Mouse (Mus musculus): ENCODE measurements at regions not wholly inside any gene's neighbourhood (a gene's known extent, or its start where the extent isn't known, plus 50 kb on each side); places are given as distances from the start of the nearest gene placed in this dataset.

DNA sequence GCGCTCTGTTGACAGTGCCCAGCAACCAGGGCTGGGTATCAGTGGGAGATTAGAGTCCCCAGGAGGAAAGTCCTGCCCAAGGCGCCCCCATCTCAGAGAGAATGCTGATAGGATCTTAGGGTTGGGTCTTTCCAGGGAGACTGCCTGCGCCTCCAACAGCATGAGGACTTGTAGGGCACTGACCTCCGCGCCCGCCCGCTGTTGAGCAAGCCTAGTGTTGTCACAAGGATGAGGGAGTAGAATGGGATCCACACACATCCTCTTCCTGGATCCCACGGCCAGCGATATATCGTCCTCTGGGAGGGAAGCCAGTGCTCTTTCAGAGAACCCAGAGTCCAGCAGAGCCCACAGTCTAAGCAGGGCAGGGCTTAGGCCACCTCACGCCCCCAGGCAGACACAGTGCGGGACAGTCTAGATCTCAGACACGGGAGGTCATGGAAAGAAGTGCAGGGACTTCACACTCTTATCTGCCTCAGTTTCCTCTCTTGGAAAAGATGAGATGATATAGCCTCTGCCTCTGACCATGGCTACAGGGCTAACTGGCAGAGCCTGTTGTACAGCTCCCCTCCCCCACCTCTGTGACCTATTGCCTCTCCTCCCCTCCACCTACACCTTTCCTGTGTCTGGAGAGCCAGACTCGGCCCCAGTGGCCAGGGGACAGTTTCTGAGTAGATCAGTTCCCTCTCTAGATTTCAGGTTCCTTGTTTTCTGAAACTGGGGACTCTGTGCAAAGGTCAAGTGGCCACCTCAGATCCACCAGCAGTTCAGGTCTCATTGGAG lies 52.0 kb upstream of the Dusp5 start:
- ATAC-seq (ENCODE audit: low FRiP score, low read depth) = no peak
- Histone ChIP-seq H3K9me3 (no peaks in the 10 kb centered on the region), H3K27ac (no peak overlapping the region), H3K27me3 (no peaks in the 10 kb centered on the region), H3K4me1 (no peaks in the 10 kb centered on the region), H3K4me2 (replicated peaks) (no peak overlapping the region), H3K4me3 (no peak overlapping the region), H3K9ac (no peak overlapping the region), H3K36me3 (no peaks in the 10 kb centered on the region)
- WGBS = 77% methylated on average over 14 of the region's 14 CpGs

DNA sequence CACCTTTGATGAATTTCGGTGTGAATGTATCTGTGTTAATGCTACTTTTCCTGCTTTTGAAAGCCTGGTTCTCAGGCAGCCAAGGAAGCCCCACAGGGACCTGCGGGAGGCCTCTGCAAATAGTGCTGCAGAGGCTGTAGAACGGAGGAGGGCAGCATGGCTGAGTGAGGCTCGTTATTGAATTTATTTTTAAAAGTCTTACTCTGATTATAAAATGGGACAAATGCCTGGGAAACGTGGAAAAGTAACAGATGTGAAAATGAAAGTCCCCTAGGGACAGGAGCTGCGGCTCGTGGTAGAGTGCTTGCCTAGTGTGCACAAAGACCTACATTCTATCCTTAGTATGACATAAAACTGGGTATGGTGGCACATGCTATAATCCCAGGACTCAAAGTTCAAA lies 59.7 kb upstream of the Dusp5 start:
- ATAC-seq (ENCODE audit: low FRiP score, low read depth) = peak; percentile 40; the same call in 1 of the 2 replicates

DNA sequence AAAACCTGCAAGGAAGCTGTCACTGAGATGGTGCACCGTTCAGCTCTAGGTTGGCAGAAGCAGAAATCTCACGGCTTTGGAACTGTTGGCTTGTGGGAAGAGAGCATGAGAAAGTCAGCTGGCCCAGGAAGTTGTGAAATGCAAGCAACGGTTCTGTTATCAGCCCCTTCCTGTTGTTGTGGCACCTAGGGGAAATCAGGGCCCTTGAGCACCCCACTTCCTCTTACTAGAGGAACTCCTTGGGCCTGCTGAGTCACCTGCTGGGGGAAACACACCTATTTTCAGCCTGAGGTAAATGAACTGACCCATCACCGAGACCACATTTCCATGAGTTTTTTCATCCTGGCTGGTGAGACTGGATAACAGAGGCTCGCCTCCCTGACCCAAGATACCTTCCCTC lies 64.2 kb upstream of the Dusp5 start:
- no peak overlapping the region for H3K4me2 ChIP-seq (replicated peaks)
- no peak for ATAC-seq (ENCODE audit: low FRiP score, low read depth)

More for the DNA sequence above, 59.7 kb upstream of the Dusp5 start:
- peaks cover 16% of the 10 kb centered on the region for H3K9me3 ChIP-seq
- H3K27ac ChIP-seq = no peak overlapping the region
- no peak overlapping the region for H3K4me2 ChIP-seq (replicated peaks)
- no peak overlapping the region for H3K9ac ChIP-seq
- H3K36me3 ChIP-seq = no peaks in the 10 kb centered on the region
- no peak overlapping the region for H3K4me3 ChIP-seq
- WGBS = 28% methylated on average over 7 of the region's 7 CpGs
- peaks cover 5% of the 10 kb centered on the region; the same call in 1 of the 2 replicates for H3K4me1 ChIP-seq
- no peaks in the 10 kb centered on the region for H3K27me3 ChIP-seq

DNA sequence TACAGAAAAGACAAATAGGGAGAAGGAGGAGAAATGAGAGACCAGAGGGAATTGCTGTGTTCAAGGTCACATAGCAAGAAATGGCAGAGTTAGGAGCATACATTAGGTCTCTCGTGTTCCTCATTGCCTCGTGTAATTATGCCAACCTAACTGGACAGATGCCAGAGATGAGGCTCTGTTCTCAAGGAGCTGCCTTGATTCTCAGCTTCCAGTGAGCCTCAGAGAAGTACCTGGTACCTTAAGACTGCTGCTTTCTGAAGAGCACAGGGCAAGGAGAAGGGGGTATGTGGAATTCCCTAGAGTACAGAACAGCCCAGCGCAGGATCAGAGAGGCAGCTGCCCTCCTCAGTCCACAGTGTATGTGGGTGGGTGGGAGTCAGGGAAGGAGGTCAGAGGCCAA lies 64.8 kb upstream of the Dusp5 start:
- Histone ChIP-seq H3K27ac (no peak overlapping the region), H3K9me3 (peaks cover 16% of the 10 kb centered on the region), H3K4me2 (replicated peaks) (no peak overlapping the region), H3K36me3 (no peaks in the 10 kb centered on the region), H3K9ac (no peak overlapping the region), H3K27me3 (peaks cover 13% of the 10 kb centered on the region), H3K4me1 (peaks cover 19% of the 10 kb centered on the region), H3K4me3 (no peak overlapping the region)
- ATAC-seq (ENCODE audit: low FRiP score, low read depth) = no peak
- 73% methylated on average over 3 of the region's 3 CpGs for WGBS

More for the DNA sequence above, 64.2 kb upstream of the Dusp5 start:
- Histone ChIP-seq H3K27me3 (peaks cover 13% of the 10 kb centered on the region), H3K4me1 (peaks cover 20% of the 10 kb centered on the region), H3K9me3 (peaks cover 16% of the 10 kb centered on the region), H3K9ac (no peak overlapping the region), H3K4me3 (no peak overlapping the region), H3K36me3 (no peaks in the 10 kb centered on the region), H3K27ac (no peak overlapping the region)
- 82% methylated on average over 5 of the region's 5 CpGs for WGBS

DNA sequence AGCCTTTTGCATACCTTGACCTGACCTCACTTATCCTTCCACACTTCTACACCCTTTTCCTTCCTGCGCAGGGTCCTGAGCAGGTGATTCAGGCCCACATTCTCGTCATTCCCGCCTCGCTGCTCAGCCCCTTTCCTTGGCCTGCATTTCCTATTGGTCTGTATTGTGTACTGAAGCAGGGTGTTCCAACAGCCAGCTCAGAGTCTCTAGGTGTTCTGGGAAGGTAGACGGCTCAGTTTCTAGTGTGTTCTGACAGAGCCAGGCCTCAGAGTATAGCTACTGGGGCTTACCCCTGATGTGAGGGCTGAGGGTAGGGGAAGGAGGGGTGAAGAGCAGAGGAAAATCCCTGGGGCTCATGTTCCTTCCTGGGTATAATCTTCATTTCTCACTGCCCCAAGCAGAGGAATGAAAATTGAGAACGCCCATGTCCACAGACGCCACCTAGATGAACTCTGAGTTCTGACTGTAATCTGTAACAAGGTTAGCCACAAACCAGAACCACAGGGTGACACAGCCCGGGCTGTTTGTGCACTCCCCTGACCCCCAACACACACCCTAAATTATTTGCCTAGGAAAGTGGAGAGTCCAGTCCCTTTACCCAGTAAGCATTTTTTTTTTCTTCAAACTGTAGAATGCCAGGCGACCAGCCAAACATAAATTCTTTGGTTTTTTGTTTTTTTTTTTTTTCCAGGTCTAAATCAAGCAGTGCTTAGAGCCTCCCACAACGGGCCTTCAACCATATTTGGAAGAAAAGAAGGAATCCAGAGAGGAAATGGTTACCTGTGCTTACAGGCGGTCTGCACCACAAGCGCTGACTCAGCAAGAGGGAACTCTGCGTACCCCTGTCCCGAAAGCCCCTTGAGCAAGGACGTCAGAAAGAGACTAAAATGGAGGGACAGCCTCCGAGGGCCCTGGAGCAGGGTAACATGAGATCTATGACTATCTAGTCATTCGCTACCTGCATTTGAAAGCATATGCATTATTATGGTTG lies 67.6 kb upstream of the Dusp5 start:
- Histone ChIP-seq H3K9me3 (peaks cover 8% of the 10 kb centered on the region), H3K36me3 (no peaks in the 10 kb centered on the region), H3K4me1 (peaks cover 25% of the 10 kb centered on the region), H3K27me3 (peaks cover 22% of the 10 kb centered on the region), H3K4me3 (no peak overlapping the region), H3K4me2 (replicated peaks) (no peak overlapping the region), H3K9ac (no peak overlapping the region), H3K27ac (no peak overlapping the region)
- ATAC-seq (ENCODE audit: low FRiP score, low read depth) = no peak
- WGBS = 55% methylated on average over 17 of the region's 17 CpGs

DNA sequence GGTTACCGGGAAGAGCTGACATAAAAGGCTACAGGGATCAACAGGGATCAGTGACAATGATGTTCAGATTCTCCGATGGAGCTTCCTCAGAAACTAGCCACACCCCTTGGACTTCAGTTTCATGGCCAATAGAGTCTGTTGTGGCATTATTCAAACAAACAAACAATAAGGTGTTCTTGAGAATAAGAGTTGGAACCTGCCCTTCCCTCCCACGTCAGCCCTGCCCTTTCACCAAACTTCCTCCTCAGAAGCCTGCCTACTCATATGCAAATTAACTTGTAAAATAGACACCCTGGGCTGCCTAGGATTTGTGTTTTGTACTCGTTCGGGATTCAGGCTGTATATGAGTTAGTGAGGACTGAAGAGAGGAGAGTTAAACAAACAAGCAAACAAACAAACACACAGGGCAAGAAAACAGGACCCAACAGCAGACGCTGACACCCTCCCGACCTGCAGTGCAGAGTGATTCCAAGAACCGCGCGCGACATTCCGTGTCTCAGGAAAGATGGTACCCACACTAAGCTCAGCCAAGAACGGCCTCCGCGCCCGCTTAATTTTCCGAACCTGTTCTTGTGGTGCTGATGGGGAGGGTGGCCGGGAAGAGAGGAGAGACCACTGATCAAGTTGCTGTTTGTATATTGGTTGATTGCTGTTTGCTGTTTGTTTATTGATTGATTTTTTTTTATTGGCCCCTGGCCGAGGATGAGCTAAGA lies 68.4 kb upstream of the Dusp5 start:
- H3K9ac ChIP-seq = no peak overlapping the region
- no peak overlapping the region for H3K4me2 ChIP-seq (replicated peaks)
- H3K27me3 ChIP-seq = peaks cover 22% of the 10 kb centered on the region
- peaks cover 25% of the 10 kb centered on the region for H3K4me1 ChIP-seq
- H3K27ac ChIP-seq = no peak overlapping the region
- no peaks in the 10 kb centered on the region for H3K36me3 ChIP-seq
- H3K9me3 ChIP-seq = no peaks in the 10 kb centered on the region
- no peak overlapping the region for H3K4me3 ChIP-seq
- no peak for ATAC-seq (ENCODE audit: low FRiP score, low read depth)
- 13% methylated on average over 19 of the region's 19 CpGs for WGBS

DNA sequence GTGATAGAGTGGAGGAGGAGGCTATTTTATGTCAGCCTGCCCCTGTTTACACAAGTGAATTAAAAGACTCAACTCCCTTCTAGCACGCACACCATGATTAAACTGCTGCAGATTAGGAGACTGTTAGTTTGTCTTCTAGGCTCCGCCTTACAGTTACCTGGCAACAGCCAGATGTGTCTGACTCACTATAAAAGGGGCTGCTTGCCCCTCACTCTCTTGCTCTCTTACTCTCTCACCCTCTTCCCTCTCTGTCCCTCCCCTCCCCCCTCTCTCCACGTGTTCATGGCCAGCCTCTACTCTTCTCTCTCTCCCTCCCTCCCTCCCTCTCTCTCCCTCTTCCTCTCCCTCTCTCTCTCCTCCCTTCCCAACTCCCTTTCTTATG lies 69.0 kb upstream of the Smndc1 start:
- Histone ChIP-seq H3K4me3 (no peak overlapping the region), H3K9me3 (no peaks in the 10 kb centered on the region), H3K27me3 (peaks cover 22% of the 10 kb centered on the region), H3K27ac (no peak overlapping the region), H3K36me3 (no peaks in the 10 kb centered on the region), H3K9ac (no peak overlapping the region), H3K4me2 (replicated peaks) (peak overlapping the region; percentile 3; the same call in 1 of the 2 replicates), H3K4me1 (peaks cover 25% of the 10 kb centered on the region)
- peak; percentile 29; the same call in 1 of the 2 replicates for ATAC-seq (ENCODE audit: low FRiP score, low read depth)
- WGBS = 22% methylated on average over 3 of the region's 3 CpGs

DNA sequence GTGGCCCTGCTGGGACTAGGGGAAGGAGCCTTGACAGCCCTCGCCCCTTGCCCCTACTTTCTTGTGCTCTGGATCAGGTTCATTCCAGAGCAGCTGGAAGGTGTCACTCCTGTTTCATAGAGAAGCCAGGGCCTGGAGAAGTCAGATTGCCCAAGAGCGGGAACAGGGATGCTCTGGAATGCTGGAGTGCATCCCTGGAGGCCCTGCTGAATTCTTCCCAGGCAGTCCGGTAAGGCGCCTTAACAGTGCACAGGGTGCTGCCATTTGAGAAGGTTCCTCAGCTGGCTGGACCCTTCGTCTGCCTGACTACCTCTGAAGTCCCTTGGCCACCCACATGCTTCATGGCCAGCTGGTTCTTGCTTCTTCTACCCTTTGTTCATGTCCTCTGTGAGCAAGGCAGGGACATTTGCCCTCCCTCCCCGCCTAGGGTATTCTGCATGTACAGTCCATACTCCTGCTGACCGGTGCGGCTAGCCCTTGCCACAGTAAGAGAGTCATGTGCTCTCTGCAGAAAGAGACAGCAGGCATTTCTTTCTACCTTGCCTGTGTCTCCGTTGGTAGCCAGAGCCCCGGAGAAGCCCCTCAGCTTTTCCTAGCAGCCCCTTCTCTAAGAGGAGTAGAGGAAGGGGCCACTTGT lies 68.5 kb upstream of the Smndc1 start:
- no peak overlapping the region for H3K4me3 ChIP-seq
- H3K9ac ChIP-seq = no peak overlapping the region
- H3K4me2 ChIP-seq (replicated peaks) = peak overlapping the region; percentile 3; the same call in 1 of the 2 replicates
- no peaks in the 10 kb centered on the region for H3K9me3 ChIP-seq
- WGBS = 40% methylated on average over 10 of the region's 10 CpGs
- no peaks in the 10 kb centered on the region for H3K36me3 ChIP-seq
- peaks cover 29% of the 10 kb centered on the region for H3K4me1 ChIP-seq
- no peak overlapping the region for H3K27ac ChIP-seq
- peaks cover 22% of the 10 kb centered on the region for H3K27me3 ChIP-seq
- ATAC-seq (ENCODE audit: low FRiP score, low read depth) = peak; percentile 10; the same call in 1 of the 2 replicates

DNA sequence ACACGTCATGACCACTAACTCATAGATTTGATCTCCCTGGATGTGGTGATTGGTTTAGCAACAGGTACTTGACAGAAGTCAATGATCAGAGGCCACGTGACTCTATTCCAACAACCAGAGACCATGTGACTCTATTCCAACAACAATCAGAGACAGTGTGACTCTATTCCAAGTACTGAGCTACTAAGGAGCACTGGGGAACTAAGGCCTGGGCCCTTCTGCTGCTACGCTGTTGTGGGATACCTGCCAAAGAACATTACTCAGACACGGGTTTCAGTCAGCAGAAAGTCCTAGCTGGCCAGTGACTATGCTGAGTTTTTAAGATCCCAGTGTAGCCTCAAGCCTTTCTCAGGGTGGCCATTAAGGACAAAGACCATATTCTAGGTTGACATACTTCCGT lies 66.3 kb upstream of the Smndc1 start:
- no peak overlapping the region for H3K27ac ChIP-seq
- WGBS = 80% methylated on average over 5 of the region's 5 CpGs
- H3K27me3 ChIP-seq = peaks cover 22% of the 10 kb centered on the region
- no peak overlapping the region for H3K9ac ChIP-seq
- H3K36me3 ChIP-seq = no peaks in the 10 kb centered on the region
- H3K9me3 ChIP-seq = no peaks in the 10 kb centered on the region
- peaks cover 41% of the 10 kb centered on the region for H3K4me1 ChIP-seq
- ATAC-seq (ENCODE audit: low FRiP score, low read depth) = no peak
- H3K4me2 ChIP-seq (replicated peaks) = no peak overlapping the region
- no peak overlapping the region for H3K4me3 ChIP-seq

DNA sequence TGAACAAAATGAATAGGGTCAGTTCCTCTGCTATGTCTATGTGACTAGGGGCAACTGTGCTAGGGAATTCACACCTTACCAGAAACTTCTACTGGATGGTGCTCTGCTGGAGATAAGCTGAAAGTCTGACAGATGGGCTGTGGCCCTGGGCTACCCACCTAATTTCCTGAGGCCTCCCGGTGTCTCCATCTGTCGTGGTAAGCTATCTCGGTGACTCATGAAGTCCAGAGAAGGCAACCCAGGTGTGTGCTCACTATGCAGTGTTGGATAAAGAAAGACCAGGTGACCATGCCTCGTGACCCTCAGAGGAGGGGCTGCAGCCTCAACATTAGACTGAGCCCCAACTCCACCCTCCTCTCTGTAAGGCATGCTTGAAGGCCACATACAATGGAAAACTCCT lies 64.2 kb upstream of the Smndc1 start:
- Histone ChIP-seq H3K9me3 (no peaks in the 10 kb centered on the region), H3K27ac (no peak overlapping the region)

DNA sequence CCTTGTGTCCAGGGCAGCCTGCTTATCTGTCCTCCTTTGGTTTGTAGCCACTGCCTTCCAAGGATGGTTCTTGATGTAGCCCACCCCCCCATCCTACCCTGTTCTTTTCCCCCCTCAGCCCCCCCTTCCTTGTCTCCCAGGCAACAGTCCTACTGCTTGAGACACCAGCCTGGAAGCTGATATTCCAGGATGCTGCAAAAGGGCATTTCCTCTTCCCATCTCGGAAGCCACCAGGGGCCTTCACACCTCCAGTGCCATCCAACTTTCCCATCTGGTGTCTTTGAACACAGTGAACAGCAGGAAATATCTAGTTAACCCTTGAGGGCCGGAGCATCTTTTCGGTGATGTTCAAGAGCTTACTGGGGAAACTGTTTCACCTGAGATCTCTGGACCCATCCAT lies 63.7 kb upstream of the Smndc1 start:
- WGBS = 70% methylated on average over 3 of the region's 3 CpGs
- Histone ChIP-seq H3K4me2 (replicated peaks) (no peak overlapping the region), H3K9ac (no peak overlapping the region), H3K36me3 (no peaks in the 10 kb centered on the region), H3K27ac (no peak overlapping the region), H3K9me3 (no peaks in the 10 kb centered on the region), H3K27me3 (0 out of 2 replicates have a peak, but pooled peaks cover 12% of the 10 kb centered on the region), H3K4me3 (no peak overlapping the region), H3K4me1 (peaks cover 28% of the 10 kb centered on the region)
- no peak for ATAC-seq (ENCODE audit: low FRiP score, low read depth)

More for the DNA sequence above, 64.2 kb upstream of the Smndc1 start:
- WGBS = 77% methylated on average over 4 of the region's 4 CpGs
- no peak overlapping the region for H3K4me2 ChIP-seq (replicated peaks)
- peaks cover 32% of the 10 kb centered on the region for H3K4me1 ChIP-seq
- 0 out of 2 replicates have a peak, but pooled peaks cover 10% of the 10 kb centered on the region for H3K27me3 ChIP-seq
- no peak overlapping the region for H3K9ac ChIP-seq
- no peak for ATAC-seq (ENCODE audit: low FRiP score, low read depth)
- H3K4me3 ChIP-seq = no peak overlapping the region
- no peaks in the 10 kb centered on the region for H3K36me3 ChIP-seq
